Mouse (Mus musculus) lung, postnatal 0 days (tissue): ENCODE measurements at regions not wholly inside any gene's neighbourhood (a gene's known extent, or its start where the extent isn't known, plus 50 kb on each side); places are given as distances from the start of the nearest gene placed in this dataset.

Experiments used
- CTCF ChIP-seq: IDR thresholded peaks from 2 replicates; pipeline ENCODE4 v1.5.1; 2016; ENCODE audit warnings: antibody characterized with exemption, mild to moderate bottlenecking
- EP300 ChIP-seq: IDR thresholded peaks from 2 replicates; pipeline ENCODE4 v1.6.1; 2016; ENCODE audit warnings: antibody characterized with exemption, mild to moderate bottlenecking, control low read depth

DNA sequence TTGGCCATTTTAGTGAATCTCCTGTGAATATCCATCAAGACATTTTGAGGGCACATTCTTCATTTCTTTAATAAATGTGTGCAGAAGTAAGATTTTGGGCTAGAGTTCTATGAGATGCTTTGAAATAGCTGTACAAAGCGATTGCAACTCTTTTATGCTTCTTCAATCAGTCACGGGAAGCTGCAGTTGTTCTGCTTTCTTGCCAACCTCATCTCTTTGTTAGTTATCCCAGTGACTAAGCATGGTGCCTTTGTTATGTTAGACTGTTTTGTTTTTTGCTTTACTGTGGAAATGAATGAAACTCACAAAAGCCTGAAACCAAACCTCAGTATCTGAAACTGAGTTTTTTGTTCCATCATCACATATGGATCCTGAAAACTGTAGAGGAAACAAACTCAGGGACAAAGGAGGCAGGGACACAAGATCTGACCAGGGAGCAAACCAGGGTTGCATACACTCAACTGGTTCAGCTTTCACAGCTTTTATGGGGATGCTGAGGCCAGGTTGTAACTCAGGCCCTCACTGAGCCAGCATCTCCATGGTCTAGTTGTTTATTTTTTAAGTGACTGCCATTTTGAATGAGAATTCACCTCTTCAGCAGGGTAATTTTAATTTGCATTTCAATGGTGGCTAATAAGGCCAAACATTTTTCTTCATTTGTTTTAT lies 266.3 kb upstream of the Impad1 start:
- TF ChIP-seq CTCF (no peak), EP300 (no peak)
